Mouse (Mus musculus) spleen, embryonic (tissue): ENCODE measurements around the gene Smarcd2.
"Not testable (repeated sequence)": the region's sequence is repeated elsewhere in the genome, so short reads cannot be mapped to it uniquely, and the experiment has no call there.

Experiments used
- CTCF ChIA-PET: fragments of 350-600 bp; sonication (Branson Sonifier 250); formaldehyde crosslinking; loops from one replicate; lab custom pipeline; 2022; lab: Charles Lee

Gene Smarcd2

DNA sequence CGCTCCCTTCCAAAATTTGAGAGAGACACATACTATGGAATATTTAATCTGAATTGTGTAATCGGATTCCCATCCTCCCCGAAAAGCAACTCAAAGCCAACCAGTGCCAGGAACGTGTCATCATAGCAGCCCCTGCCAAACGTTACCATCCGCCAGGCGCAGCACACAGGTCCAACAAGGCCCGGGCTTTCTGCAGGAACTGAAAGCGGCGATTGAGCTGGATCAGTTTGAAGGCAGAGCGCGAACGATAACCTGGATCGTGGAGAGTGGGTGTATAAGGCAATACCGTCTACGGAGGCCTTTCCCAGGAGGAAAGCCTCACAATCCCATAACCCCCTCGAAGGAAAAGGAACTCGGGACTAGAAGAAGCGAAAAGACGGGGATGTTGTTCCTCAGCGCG lies 17.6 kb downstream of the Smarcd2 start:
- CTCF ChIA-PET = no interaction called here

DNA sequence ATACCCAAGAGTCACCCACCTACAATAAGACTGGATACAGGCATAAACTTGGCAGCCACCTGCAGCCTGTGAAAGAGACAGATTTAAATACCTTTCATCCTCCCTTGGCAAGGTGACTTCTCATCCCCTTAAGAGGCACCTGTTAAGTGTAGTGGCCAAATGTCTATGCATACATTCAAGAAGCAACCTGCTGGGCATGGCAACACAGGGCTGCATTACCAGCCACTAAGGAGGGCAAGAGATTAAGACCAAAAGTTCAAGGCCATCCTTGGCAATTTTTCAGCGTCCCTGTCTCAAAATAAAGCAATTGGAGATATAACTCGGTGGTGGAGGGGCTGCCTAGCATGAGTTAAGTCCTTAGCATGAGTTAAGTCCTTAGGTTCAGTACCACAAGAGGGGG lies 18.0 kb downstream of the Smarcd2 start:
- CTCF ChIA-PET = no interaction called here

GRCm38 (mm10) chr11:106249326-106249725 lies 23.4 kb downstream of the Smarcd2 start:
- CTCF ChIA-PET = no interaction called here

GRCm38 (mm10) chr11:106246834-106247233 lies 25.9 kb downstream of the Smarcd2 start:
- CTCF ChIA-PET = interaction anchor here (0.7 to 1.2 kb wide), 2 partner anchors 8 to 125 kb away, joined by 3 to 7 read pairs; no protein-coding TSS in a partner anchor

- CTCF ChIA-PET = not testable (repeated sequence)
Measured at GRCm38 (mm10) chr11:106233978-106234377, 38.8 kb downstream of the Smarcd2 start.

GRCm38 (mm10) chr11:106220603-106221002 lies 52.2 kb downstream of the Smarcd2 start:
- CTCF ChIA-PET = no interaction called here

GRCm38 (mm10) chr11:106216730-106217490 lies 55.9 kb downstream of the Smarcd2 start, which contains the start of gene Ddx42:
Ddx42 (plus strand) TSS chr11:106216926.
- CTCF ChIA-PET = interaction anchor here (0.6 kb wide), 1 partner anchor 904 kb away, joined by 4 read pairs; no protein-coding TSS in a partner anchor

DNA sequence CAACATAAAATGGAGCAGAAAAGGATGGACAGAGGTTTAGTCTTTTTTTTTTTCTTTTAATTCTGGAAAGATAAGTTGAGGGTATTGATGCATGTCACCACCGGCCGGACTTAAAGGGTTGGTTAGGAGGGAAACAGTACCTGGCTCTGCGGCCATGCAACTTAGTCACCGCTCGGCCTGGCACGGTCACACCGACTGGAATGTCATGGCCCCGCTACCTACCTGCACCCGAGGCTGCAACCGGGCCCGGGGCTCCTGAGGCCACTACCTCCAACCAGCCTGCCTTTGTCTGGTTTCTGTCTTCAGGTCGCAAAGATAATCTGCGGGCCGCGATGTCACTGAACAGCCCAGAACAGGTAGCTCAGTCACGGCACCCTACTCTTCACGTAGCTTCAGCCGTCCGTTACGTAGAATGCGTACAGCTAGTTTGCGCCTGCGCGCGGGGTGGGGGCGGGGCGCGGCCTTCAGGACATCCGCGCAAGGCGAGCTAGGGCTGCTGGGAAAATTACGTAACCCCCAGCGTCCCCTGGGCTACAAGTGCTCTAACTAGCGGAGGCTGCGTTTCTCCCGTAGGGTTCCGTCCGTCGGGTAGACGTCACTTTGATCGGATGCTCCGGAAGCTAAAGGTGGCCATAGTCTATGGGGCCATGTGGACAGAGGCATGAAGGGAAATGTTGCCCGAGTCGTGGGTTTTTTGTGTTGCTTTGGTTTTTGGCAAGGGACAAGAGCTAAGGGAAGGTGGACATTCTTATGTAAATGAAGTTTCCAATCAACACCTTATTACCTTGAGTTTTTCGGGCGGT lies 56.6 kb downstream of the Smarcd2 start, which contains the start of gene Ccdc47:
Gene Ccdc47, minus strand, starts transcription at position 418 of the 803 bp plus-strand sequence.
- CTCF ChIA-PET = interaction anchor here (0.6 kb wide), 1 partner anchor 905 kb away, joined by 4 read pairs; no protein-coding TSS in a partner anchor

- CTCF ChIA-PET = interaction anchor here (0.6 kb wide), 1 partner anchor 798 kb away, joined by 3 read pairs; no protein-coding TSS in a partner anchor
Measured at GRCm38 (mm10) chr11:106215450-106215859, 57.3 kb downstream of the Smarcd2 start.

DNA sequence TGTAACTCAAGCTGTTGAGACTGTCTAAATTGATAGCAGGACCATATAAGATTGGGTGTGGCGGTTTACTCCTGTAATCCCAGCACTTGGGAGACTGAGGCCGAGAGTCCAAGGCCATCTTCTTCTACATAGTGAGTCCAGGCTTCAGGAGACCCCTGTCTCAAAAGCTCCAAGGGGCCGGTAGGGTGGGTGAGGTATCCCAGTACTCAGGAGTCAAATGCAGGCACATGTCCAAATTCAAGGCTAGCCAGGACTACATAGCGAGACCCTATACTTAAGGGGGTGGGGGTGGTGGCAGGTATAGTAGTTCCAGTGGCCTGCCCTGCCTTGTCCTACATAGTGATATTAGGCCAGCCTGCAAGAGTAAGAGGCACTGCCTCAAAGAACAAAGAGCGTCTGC lies 57.9 kb downstream of the Smarcd2 start:
- CTCF ChIA-PET = interaction anchor here (0.6 kb wide), 2 partner anchors 266 to 798 kb away, joined by 3 read pairs; no protein-coding TSS in a partner anchor
